Mouse (Mus musculus): Measurements from ENCODE around the gene 4932438A13Rik.

4932438A13Rik gene

DNA sequence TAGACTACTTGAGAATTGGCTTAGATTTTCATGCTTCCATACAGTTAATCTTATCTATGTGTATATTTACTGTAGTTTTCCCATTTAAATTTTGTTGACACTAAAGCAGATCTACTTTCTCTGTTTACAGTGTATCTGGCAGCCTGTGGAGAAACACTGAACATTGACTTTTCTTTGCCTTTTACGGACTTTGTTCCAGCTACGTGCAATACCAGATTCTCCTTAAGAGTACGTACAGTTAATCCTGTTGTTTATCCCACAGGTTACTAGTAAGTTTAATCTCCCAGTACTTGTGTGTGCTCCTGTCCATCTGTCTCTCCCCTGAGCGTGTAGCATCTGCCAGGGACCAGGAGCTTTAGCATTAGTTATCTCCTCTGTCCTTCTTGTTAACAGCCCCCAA is 55.4 kb downstream of the 4932438A13Rik start:
- no peak for DNase-seq (ENCODE audit: low read depth, low spot score)

GRCm38 (mm10) chr3:36941572-36941971 is 78.7 kb downstream of the 4932438A13Rik start:
- no peak for DNase-seq (ENCODE audit: low read depth, low spot score)

GRCm38 (mm10) chr3:36942108-36942507 is 79.2 kb downstream of the 4932438A13Rik start:
- no peak for DNase-seq (ENCODE audit: low read depth, low spot score)

GRCm38 (mm10) chr3:36943706-36944105 is 80.8 kb downstream of the 4932438A13Rik start:
- no peak for DNase-seq (ENCODE audit: low read depth, low spot score)

DNA sequence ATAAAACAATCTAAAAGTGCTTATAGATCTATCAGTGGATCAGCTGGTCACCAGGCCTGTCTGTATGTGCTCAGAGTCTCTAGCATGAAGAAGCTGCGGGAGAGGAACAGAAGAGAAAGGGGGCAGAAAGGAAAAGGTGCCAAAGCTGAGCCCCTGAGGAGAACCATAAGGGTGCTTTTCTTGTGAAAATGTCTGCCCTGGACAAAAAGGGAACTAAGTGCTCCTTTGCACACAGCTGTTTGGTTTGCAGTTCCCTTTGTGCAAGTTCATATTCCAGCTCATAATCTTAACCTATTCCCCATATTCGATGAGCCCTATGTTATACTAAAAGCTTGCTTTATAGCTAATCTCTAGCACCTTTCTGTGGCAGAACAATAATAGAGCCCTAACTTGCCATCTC is 175.1 kb downstream of the 4932438A13Rik start:
- DNase-seq (ENCODE audit: low read depth, low spot score) = no peak

GRCm38 (mm10) chr3:37039811-37040210 is 176.9 kb downstream of the 4932438A13Rik start:
- no peak for DNase-seq (ENCODE audit: low read depth, low spot score)

GRCm38 (mm10) chr3:37051491-37051890 is 188.6 kb downstream of the 4932438A13Rik start:
- DNase-seq (ENCODE audit: low read depth, low spot score) = no peak

DNA sequence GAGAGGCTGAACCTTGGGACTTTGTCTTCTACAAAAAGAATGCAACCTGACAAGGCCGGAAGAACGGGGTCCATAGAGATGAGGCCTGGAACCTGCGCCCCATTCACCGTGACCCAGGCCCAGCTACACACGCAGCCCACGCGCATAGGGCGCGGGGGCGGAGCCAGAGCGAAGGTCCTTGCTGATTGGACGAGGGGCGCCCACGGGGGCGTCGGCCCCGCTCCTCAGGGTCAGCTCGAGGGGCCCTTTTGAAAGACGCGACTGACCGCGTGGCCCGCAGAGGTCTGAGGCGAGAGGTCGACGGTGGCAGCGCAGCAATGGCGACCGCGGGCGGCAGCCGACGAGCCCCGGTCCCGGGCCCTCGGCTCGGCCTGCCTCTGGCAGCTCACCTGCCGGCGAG is 200.5 kb downstream of the 4932438A13Rik start, which contains the start of gene Adad1:
Gene Adad1 (plus strand): TSS at position 122 of the 400 bp plus-strand sequence.
- DNase-seq (ENCODE audit: low read depth, low spot score) = no peak

DNA sequence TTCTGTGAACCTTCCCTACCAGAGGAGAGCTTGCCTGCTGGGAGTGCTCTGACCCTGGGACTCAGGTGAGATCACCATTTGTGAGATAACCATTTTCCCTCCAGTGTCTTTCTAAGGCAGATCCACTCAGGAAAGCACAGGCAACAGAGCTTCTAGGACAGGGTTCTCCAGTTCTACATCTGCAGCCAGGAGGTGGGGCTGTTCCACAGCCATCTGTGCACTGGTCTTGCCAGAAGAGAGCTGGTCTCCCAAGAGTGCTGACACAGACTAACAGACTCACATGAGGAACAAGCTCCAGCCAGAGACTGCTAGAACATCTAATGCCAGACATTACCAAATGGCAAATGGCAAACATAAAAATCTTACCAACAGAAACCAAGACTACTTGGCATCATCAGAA is 210.3 kb downstream of the 4932438A13Rik start:
- no peak for DNase-seq (ENCODE audit: low read depth, low spot score)

DNA sequence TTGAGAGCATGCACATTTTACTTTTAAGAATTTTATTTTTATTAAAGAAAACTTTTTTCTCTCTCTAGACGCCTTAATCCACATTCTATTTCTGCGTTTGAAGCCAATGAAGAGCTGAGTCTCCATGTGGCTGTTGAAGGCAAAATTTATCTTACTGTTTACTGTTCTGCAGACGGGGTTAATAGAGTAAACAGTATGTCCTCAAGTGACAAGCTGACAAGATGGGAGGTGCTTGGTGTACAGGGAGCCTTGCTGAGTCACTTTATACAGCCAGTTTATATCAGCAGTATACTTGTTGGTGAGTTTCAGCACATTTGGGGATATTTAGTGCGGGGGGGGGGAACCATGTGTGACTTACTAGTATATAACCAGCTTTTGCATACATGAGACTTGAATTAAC is 222.0 kb downstream of the 4932438A13Rik start:
- no peak for DNase-seq (ENCODE audit: low read depth, low spot score)

DNA sequence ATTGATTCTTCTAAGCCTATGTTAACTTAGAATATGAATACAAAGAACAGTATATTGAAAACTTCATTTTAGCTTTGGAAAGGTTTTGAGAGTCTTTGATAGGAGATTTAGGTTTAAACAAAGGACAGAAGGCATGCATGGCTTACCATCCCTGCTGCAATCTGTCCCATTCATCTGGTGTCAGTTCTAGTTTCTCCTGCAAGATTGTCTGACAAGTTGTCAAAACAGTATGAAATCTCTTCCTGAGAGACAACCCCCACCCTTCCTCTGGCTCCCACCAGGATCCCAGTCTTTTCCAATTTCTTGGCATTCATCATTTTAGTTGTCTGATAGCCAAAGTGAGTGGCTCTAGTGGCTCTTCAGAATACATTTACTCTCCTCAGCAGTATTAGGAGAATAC is 227.8 kb downstream of the 4932438A13Rik start:
- DNase-seq (ENCODE audit: low read depth, low spot score) = no peak
